Mouse (Mus musculus) urinary bladder, adult 2 months (tissue): ENCODE results near the gene Rcor3. TPM values are rescaled to one million over a fixed set of nuclear protein-coding genes. Genes with fewer than 3 reads are reported as not detected.

Source experiments
- DNase-seq: peaks from one replicate; pipeline ENCODE4 v3.0.0; 2022; ENCODE audit warnings: low spot score
- polyA plus RNA-seq: library from polyadenylated mRNA; depleted of rRNA; stranded (reverse); fragments of >200 nt; gene quantifications from 2 replicates; pipeline ENCODE4 v1.2.3, GENCODE M21; 2012; rRNA removed

The Rcor3 gene
- polyA plus RNA-seq, 1 experiment = 32.0 TPM

DNA sequence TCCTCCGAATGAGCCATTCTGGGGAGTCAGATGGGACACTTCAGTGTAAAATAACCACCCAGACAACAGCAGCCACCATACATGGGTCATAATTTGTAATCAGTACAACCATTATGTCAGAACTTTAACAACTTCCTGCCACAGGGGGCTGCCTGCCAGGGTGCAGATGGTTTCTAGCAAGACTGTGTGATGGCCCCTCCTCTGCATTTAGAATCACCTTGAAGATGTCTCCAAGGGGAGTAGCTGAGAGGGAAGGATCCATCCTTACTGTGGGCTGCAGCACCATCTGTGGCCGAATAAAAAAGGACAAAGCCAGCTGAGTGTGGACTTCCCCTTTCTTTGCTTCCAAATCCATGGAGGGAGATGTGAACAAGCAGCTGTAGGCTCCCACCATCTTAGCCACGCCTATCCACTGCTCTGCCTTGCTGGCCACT lies 67.2 kb downstream of the Rcor3 start:
- DNase-seq = no peak

DNA sequence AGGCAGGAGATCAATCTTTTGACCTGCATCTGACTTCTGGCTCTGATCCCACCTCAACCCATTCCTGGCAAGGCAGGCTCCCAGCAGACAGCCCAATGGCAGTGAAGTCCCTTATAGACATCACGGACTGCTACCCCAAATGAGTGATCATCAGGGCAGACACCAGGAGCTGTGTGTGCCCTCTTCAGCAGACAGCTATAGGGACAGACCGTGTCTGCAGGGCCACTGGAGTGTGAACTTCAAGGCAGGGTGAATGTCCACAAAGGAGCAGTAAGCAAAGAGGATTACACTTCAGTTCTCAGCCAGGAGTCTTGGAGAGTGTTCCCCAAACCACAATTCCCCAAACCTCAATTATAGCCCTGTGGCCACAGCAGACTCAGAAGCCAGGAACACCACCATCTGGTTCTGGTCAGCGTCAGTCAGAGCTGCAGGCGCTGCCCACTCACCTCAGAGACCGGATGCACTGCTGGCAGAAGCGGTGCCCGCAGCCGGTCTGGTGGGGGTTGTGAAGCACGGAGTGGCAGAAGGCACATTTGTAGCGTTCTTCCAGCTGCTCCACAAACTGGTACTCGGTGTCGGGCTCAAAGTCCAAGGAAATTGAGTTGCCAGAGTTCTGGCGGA lies 67.8 kb downstream of the Rcor3 start:
- DNase-seq = no peak

DNA sequence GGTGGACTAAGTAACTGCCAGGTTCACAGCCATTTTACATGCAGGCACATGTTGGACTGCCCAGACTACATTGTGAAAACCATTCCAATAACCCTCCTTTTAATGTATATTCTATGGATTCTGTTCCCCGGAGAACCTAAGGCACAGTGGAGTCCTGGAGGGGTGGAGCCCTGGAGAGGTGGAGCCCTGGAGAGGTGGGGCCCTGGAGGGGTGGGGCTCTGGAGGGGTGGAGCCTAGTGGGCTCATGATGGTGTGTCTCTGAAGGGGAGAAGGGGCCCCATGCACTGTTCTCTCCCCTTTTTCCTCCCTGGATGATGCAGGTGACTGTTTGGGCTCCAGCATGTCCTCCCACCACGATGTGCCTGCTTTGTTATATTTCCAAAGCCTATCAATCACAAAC lies 69.7 kb downstream of the Rcor3 start:
- DNase-seq = no peak

DNA sequence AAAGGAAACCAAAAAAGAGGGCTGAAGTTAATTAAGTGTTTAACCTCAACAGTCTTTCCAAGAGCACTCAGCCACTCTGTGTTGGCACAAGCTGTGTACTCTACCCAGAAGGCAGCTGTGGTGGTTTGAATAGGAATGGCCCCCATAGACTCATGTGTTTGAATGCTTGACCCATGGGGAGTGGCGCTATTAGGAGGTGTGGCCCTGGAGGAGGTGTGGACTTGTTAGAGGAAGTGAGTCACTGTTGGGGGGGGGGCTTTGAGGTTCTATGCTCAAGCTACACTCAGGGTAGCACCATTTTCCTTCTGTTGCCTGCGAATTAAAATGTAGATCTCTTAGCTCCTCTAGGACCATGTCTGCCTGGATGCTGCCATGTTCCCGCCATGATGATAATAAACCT lies 70.9 kb downstream of the Rcor3 start:
- no peak for DNase-seq

DNA sequence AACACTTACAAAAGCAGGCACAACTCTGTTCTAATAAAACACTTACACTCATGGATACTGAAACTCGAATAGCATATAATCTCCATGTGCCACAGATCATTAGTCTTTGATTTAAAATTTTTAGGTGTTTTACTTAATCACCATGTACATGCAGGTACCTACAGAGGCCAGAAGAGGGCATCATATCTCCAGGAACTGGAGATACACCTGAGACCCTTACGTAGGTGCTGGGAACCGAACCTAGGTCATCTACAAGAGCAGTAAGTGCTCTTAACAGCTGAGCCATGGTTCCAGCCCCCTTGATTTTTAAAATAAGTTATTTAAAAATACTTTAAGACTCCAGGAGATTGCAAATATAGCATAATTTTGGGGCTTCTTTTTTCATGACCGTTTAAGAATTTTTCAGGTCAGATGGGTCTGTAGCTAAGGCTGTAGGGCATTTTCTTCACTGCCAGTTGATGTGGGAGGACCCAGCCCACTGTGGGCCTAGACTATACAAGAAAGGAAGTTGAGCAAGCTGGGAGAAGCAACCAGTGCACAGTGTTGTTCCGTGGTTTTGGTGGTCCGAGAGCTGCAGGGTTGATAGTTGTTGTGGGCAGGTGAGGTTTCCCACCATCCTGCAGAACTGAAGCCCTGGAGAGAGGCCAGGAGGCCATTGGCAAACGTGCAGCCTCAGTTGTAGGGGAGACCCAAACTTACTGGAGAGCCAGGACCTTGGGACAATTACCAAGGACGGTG lies 74.5 kb downstream of the Rcor3 start:
- no peak for DNase-seq

DNA sequence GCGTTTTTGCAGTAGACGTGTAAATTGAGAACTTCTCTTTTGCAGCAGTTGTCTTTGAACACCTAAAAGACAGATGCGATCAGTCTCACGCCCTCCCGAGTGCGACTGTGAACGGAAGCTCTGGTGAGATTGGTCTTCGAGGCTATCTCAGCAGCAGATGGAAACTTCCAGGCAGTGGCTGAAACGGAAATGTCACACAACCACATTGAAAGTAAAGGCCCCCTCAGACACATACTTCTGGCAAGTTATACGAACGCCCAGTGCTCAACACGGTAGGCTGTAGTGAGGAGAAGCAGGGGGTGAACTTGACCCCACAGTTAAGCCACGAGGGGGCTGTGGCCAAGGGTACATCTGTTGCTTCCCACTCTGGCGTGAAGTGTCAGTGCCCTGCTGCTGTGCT lies 75.2 kb downstream of the Rcor3 start:
- no peak for DNase-seq

DNA sequence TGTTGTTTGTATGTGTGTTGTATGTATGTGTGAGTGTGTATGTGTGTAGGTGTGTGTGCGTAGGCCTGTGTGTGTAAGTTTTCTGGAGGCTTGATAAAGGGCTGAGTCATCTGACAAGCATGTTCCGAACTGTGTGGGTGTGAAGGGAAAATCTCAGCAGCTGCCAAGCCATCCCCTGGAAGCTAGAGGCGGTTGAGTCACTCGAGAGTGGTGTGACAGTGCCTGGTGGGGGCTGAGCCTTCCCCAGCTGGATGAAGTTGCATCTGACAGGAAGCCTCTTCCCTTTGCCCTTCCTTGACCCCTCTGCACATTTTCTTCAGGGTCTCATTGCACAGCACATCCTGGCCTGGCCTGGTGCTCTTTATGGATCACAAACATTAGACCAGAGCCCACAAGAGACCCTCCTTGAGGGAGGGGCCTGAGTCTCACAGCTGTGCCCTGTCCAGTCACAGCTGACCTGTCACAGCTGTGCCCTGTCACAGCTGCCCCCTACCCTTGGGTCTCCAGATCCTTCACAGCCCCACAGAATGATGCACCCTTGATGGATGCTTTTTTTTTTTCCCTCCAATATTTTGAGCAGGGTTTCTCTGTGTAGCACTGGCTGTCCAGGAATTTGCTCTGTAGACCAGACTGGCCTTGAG lies 76.1 kb downstream of the Rcor3 start:
- DNase-seq = no peak

DNA sequence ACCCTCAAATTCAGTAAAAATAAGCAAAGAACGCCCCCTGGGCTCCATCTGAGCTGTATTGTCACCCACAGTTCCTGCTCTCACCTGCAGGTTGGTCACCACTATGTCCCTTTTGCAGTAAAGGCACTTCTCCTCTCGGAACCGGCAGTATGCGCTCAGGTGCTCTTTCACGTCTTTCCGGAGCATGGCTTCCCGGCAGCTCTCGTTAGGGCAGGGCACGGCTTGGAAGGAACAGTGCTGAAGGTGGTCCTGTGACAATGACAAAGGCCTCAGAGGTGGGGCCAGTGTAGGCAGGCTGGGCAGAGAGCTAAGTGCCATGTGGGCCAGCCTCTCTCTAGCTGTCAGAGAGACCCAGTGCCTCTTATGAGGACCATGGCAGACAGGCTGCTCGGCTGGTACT lies 79.0 kb downstream of the Rcor3 start:
- no peak for DNase-seq

DNA sequence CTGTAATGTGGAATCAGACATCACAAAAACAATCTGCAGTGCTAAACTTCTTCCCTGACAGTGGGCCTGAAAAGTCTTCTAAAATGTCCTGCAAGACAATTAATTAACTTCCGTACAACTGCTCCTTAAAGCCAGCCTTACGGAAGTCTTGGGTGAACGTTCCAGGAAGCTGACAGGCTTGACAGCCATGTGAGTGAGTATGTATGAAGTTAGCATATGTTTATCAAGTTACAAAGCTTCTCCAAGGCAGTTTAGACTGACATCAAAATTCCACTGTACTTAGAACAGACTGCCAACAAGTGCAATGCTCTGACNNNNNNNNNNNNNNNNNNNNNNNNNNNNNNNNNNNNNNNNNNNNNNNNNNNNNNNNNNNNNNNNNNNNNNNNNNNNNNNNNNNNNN lies 84.1 kb downstream of the Rcor3 start:
- no peak for DNase-seq

DNA sequence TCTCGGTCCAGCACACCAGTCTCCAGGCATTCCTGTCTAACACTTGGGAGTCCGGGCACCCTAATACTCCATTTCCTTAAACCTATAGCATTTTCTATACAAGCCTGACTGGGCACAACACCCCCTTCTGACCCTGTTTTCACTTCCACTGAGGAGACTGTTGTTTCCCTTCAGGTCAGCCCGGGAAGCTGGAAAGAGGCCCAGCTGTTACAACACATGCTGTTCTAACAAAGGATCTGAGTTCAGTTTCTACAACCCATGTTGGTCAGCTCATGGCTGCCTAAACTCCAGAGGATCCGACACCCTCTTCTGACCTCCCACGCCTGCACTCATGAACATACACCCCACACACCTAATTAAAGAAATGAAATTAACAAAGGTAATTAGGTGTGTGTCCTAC lies 84.9 kb downstream of the Rcor3 start:
- DNase-seq = no peak

DNA sequence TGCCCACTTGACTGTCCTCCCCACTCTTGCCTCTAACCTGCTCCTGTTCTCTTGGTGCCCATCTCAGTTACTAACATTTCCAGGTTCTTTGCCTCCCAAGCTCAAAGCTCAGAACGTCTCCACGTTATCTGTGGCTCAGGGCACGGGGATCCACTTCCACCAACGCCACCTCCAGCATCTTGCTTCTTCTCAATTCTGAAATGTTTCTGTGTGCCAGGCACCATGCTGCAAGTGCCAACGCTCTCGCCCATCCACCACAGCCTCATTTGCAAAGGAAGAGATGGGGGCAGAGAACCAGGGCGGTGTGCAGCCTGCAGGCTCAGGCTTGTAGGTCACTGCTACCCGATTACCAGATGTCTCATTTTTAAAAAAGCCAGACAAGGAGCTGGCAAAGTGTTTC lies 85.4 kb downstream of the Rcor3 start:
- no peak for DNase-seq

Other genes with a start within 250 kb of the Rcor3 start
- 11.2 and 12.6 TPM in 2 replicates for gene Slc30a1, start 231.3 kb downstream of the Rcor3 start, polyA plus RNA-seq
- gene Rd3, start 160.7 kb downstream of the Rcor3 start, polyA plus RNA-seq = 0.06 and 0.10 TPM in 2 replicates
- gene Traf5, start 45.5 kb downstream of the Rcor3 start, polyA plus RNA-seq = 50.6 and 60.3 TPM in 2 replicates
- gene Kcnh1, start 52.7 kb upstream of the Rcor3 start, polyA plus RNA-seq = 1.2 and 1.9 TPM in 2 replicates